Mouse (Mus musculus) heart, postnatal 10 days (tissue): ENCODE measurements at regions not wholly inside any gene's neighbourhood (a gene's known extent, or its start where the extent isn't known, plus 50 kb on each side); places are given as distances from the start of the nearest gene placed in this dataset.
"Not testable (repeated sequence)": the region's sequence is repeated elsewhere in the genome, so short reads cannot be mapped to it uniquely, and the experiment has no call there.

Experiments used
- DNase-seq, 2 experiments: peaks; one replicate each; pipeline ENCODE4 v3.0.0; 2021
- intact Hi-C: fragments of 180-260 bp; cut with DNase I; formaldehyde crosslinking; loops from one replicate; pipeline ENCODE4 v1.15.1; 2025
- microRNA-seq, 2 experiments: library from miRNA; unstranded; fragments of <30 nt; microRNA quantifications; one replicate each; pipeline ENCODE4 v1.2.0; 2022

GRCm38 (mm10) chr14:96606736-96607135 lies 87.8 kb upstream of the Klhl1 start:
- intact Hi-C loops, result no loop called here
- no peak for DNase-seq

- intact Hi-C loops, result not testable (repeated sequence)
These were observed 82.2 kb upstream of the Klhl1 start for GRCm38 (mm10) chr14:96601092-96601491.

GRCm38 (mm10) chr14:96592051-96592450 lies 73.1 kb upstream of the Klhl1 start:
- intact Hi-C loops, result no loop called here
- DNase-seq, result no peak

More at GRCm38 (mm10) chr14:96601092-96601491, 82.2 kb upstream of the Klhl1 start:
- DNase-seq, result not testable (repeated sequence)

Small RNA genes in the stretch of these regions (microRNA-seq; reads per million reads assigned to microRNA genes)
- gene Gm27441, result 0 reads per million in 2 experiments
